In genomic region chr11:14700666-14701065, GRCm38 (mm10) we compare ENCODE assay signal across 26 mouse cellular contexts.
DNase-seq lines count a peak whose midpoint lies in the region; ATAC-seq and TF ChIP-seq lines count a peak whose summit lies in the region.
"Had no signal": no experiment of that assay in that cellular context is flagged by ENCODE, and none has a peak within 500 bp of the region (broad histone marks: within the 10 kb centered on the region; RNA-seq: fewer than 3 reads in every experiment).

No protein-coding gene starts in this region.

- H3K4me3 ChIP-seq in hindbrain, embryonic 16.5 days (ENCODE audit: low read length): no peak overlapping the region
- no peak overlapping the region for H3K4me3 ChIP-seq in hindbrain, embryonic 10.5 days
- no peak overlapping the region for H3K4me3 ChIP-seq in layer of hippocampus, adult 2 months
- H3K4me3 ChIP-seq: liver, embryonic 15.5 days; midbrain, embryonic 10.5 days; myocyte; neural tube, embryonic 12.5 days had no signal

- no peak for TF ChIP-seq CTCF in layer of hippocampus, adult 2 months (conservative IDR thresholded peaks at IDR 0.05)

- H3K27ac ChIP-seq in hindbrain, embryonic 16.5 days (ENCODE audit: low read depth, low read length): no peak overlapping the region
- H3K27ac ChIP-seq in hindbrain, embryonic 10.5 days: no peak overlapping the region
- no peak overlapping the region for H3K27ac ChIP-seq in layer of hippocampus, adult 2 months
- H3K27ac ChIP-seq: hindbrain, postnatal 0 days; liver, embryonic 15.5 days; midbrain, embryonic 10.5 days; neural tube, embryonic 12.5 days had no signal

- WGBS in hindbrain, embryonic 16.5 days: 59% methylated on average over 2 of the region's 2 CpGs
- WGBS in hindbrain, embryonic 10.5 days: 69% methylated on average over 2 of the region's 2 CpGs

- no peak overlapping the region for H3K4me2 ChIP-seq in hindbrain, embryonic 16.5 days (ENCODE audit: low read length)
- H3K4me2 ChIP-seq: liver, embryonic 15.5 days; lung, embryonic 14.5 days; neural tube, embryonic 12.5 days had no signal

- H3K27me3 ChIP-seq in hindbrain, embryonic 16.5 days (replicated peaks; ENCODE audit: control insufficient read depth, insufficient read depth, low read length): no peaks in the 10 kb centered on the region
- no peaks in the 10 kb centered on the region for H3K27me3 ChIP-seq in hindbrain, embryonic 10.5 days (ENCODE audit: insufficient read depth, poor library complexity, severe bottlenecking)
- H3K27me3 ChIP-seq: liver, embryonic 15.5 days; neural tube, embryonic 12.5 days had no signal

- ATAC-seq in hindbrain, embryonic 16.5 days: peak; percentile 52; the same call in 1 of the 2 replicates
- ATAC-seq: CD4-positive, CD25-positive, alpha-beta regulatory T cell, adult 4 months; hindbrain, postnatal 0 days; intestine, embryonic 16.5 days had no signal

- H3K4me1 ChIP-seq in hindbrain, embryonic 16.5 days (ENCODE audit: control insufficient read depth, insufficient read depth, low read depth, low read length): no peaks in the 10 kb centered on the region
- no peaks in the 10 kb centered on the region for H3K4me1 ChIP-seq in hindbrain, embryonic 10.5 days (replicated peaks)
- H3K4me1 ChIP-seq: liver, embryonic 15.5 days; midbrain, embryonic 10.5 days; neural tube, embryonic 12.5 days had no signal

- H3K36me3 ChIP-seq in hindbrain, embryonic 16.5 days (ENCODE audit: control insufficient read depth, insufficient read depth, low read length): no peaks in the 10 kb centered on the region
- no peaks in the 10 kb centered on the region for H3K36me3 ChIP-seq in hindbrain, embryonic 10.5 days
- H3K36me3 ChIP-seq: liver, embryonic 15.5 days; midbrain, embryonic 10.5 days; neural tube, embryonic 12.5 days had no signal

- no peak for DNase-seq in hindbrain, embryonic 10.5 days (ENCODE audit: low spot score)
- peak; percentile 24 for DNase-seq in brain, embryonic 18.5 days (ENCODE audit: low read depth, low spot score)
- peak; percentile 15 to 21 for DNase-seq in layer of hippocampus, adult 2 months (ENCODE audit: low spot score in 2 of 2)
- peak; percentile 8 to 34 for DNase-seq in layer of hippocampus, postnatal 14 days (ENCODE audit: low spot score in 2 of 2)
- DNase-seq in frontal cortex, adult 2 months (ENCODE audit: extremely low spot score in 1 of 2, low spot score in 1 of 2): no peak
- DNase-seq in heart, adult 8-10 months (ENCODE audit: low spot score): no peak
- DNase-seq: adrenal gland, postnatal 25 days; cerebellum, adult 8-10 months; cerebellum, postnatal 25 days; heart, postnatal 14 days; kidney, adult 8-10 months; kidney, postnatal 10 days; liver; lung, embryonic 14.5 days; lung, postnatal 14 days; right cerebral cortex, adult 18-20 months; thymus, adult 2 months; thymus, postnatal 36 days had no signal

- no peaks in the 10 kb centered on the region; the same call in 1 of the 2 replicates for H3K9me3 ChIP-seq in hindbrain, embryonic 16.5 days (ENCODE audit: control insufficient read depth, low read length)
- H3K9me3 ChIP-seq in hindbrain, embryonic 10.5 days: no peaks in the 10 kb centered on the region
- H3K9me3 ChIP-seq: liver, embryonic 15.5 days; midbrain, embryonic 10.5 days; neural tube, embryonic 12.5 days had no signal

- no peak overlapping the region for H3K9ac ChIP-seq in hindbrain, embryonic 16.5 days (ENCODE audit: low read depth, low read length)
- H3K9ac ChIP-seq: liver, embryonic 15.5 days; lung, embryonic 14.5 days; neural tube, embryonic 12.5 days had no signal

Comparison
In these comparisons a context has a peak if more than half of its experiments do, and no peak if none do; other contexts are left out.
1. DNase-seq: peak in brain, embryonic 18.5 days (single experiment), layer of hippocampus, adult 2 months (2 of 2) and layer of hippocampus, postnatal 14 days (2 of 2); none in hindbrain, embryonic 10.5 days (single experiment), frontal cortex, adult 2 months (0 of 2) and heart, adult 8-10 months (single experiment).